Mouse (Mus musculus): ENCODE data around the gene Klhl35. TPM values are rescaled to one million over a fixed set of nuclear protein-coding genes. Genes with fewer than 3 reads are reported as not detected.

Klhl35 gene
- polyA plus RNA-seq, 1 experiment from 2014 or later: 0.09 TPM

DNA sequence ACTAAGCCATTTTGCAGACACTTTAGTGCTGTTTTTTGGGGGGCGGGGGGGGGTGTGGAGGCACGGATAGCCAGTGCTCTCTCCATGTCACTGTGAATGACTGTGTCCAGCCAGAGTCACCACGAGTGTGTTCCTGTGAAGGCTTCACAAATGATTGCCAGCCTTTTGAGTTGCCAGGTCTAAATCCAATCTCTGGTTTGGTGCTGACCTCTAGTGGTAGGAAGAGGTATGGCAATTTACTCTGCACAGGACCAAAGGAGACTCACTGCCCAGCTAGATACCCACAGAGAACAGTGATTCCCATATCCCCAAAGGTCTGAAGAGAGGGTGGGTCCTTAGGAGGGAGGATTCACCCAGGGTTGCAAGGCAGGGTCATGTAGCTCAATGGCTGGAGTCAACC lies 15.1 kb upstream of the Klhl35 start:
- no peaks in the 10 kb centered on the region; the same call in 1 of the 2 replicates for H3K27me3 ChIP-seq
- no peaks in the 10 kb centered on the region for H3K36me3 ChIP-seq (replicated peaks)
- no peaks in the 10 kb centered on the region for H3K4me1 ChIP-seq (replicated peaks)
- no peak overlapping the region for H3K9ac ChIP-seq
- no peak overlapping the region for H3K27ac ChIP-seq (replicated peaks)
- ATAC-seq (ENCODE audit: insufficient read depth): no peak
- H3K4me2 ChIP-seq: no peak overlapping the region
- H3K4me3 ChIP-seq (replicated peaks): no peak overlapping the region
- 3% methylated on average over 3 of the region's 3 CpGs for WGBS (ENCODE audit: insufficient replicate concordance)
- H3K9me3 ChIP-seq (replicated peaks): no peaks in the 10 kb centered on the region

DNA sequence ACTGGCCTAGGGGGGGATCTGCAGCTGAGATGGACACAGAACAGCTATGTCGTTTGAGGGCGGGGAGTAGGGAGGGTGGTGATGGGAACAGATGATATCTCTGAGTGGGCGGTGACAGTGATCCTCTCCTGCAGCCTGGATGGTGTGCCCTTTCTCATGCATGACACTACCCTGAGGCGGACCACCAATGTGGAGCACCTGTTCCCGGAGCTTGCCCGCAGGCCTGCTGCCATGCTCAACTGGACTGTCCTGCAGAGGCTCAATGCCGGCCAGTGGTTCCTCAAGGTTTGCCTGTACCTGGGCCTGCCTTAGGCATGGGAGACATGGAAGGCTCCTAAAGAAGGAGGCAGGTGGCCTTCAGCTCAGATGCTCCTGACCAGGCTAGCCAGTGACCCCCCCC lies 12.9 kb upstream of the Klhl35 start:
- Histone ChIP-seq H3K27me3 (no peaks in the 10 kb centered on the region), H3K9ac (no peak overlapping the region), H3K36me3 (replicated peaks) (no peaks in the 10 kb centered on the region), H3K9me3 (replicated peaks) (no peaks in the 10 kb centered on the region), H3K27ac (replicated peaks) (no peak overlapping the region), H3K4me2 (no peak overlapping the region), H3K4me1 (replicated peaks) (no peaks in the 10 kb centered on the region), H3K4me3 (replicated peaks) (no peak overlapping the region)
- no peak for ATAC-seq (ENCODE audit: insufficient read depth)
- 48% methylated on average over 7 of the region's 7 CpGs for WGBS (ENCODE audit: insufficient replicate concordance)

DNA sequence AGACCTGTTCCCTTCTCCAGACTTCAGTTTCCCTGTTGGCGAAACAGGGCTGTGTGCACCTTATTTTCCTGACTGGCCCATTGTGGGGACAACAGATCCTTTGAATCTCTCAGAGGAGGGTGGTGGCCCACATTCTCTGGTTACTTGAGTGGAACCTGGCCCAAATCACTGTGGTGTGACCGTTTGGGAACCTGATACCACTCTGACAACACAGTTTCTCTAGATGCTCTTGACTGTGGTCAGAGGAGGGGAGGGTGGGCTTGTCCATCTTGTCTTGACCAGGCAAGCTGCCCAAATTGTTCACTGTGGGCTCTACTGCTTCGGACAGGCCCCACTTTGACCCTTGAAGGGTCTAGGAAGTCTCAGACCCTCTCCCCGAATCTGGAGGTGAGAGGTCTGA lies 11.8 kb upstream of the Klhl35 start:
- 48% methylated on average over 4 of the region's 4 CpGs for WGBS (ENCODE audit: insufficient replicate concordance)
- no peak for ATAC-seq (ENCODE audit: insufficient read depth)

DNA sequence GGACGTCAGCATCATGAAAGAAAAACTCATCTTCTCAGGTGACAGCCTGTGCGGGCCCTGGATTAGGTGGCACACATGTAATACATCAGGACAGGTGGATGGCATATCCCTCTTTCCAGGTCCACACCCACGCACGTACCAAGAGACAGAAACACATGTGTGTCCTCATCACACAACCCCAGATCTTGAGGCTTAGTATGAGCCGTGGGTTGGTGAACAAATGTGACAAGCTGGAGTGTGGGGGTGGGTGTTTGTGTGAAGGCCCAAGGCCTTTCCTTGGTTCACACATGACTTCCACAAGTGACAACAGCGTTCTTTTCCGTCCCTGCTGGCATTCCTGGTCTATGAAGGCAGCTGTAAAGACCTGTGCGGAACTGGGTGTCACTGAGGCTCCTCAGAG lies 7.0 kb upstream of the Klhl35 start:
- H3K9ac ChIP-seq: no peak overlapping the region
- no peaks in the 10 kb centered on the region for H3K9me3 ChIP-seq (replicated peaks)
- no peak overlapping the region for H3K4me2 ChIP-seq
- no peaks in the 10 kb centered on the region for H3K36me3 ChIP-seq (replicated peaks)
- no peak overlapping the region for H3K27ac ChIP-seq (replicated peaks)
- WGBS (ENCODE audit: insufficient replicate concordance): 72% methylated on average over 8 of the region's 8 CpGs
- no peaks in the 10 kb centered on the region for H3K27me3 ChIP-seq
- ATAC-seq (ENCODE audit: insufficient read depth): no peak
- H3K4me1 ChIP-seq (replicated peaks): no peaks in the 10 kb centered on the region
- H3K4me3 ChIP-seq (replicated peaks): no peak overlapping the region

More for the DNA sequence above, 11.8 kb upstream of the Klhl35 start:
- Histone ChIP-seq H3K4me3 (replicated peaks) (no peak overlapping the region), H3K4me1 (replicated peaks) (no peaks in the 10 kb centered on the region), H3K9ac (no peak overlapping the region), H3K36me3 (replicated peaks) (no peaks in the 10 kb centered on the region), H3K4me2 (no peak overlapping the region), H3K9me3 (replicated peaks) (no peaks in the 10 kb centered on the region), H3K27me3 (no peaks in the 10 kb centered on the region), H3K27ac (replicated peaks) (no peak overlapping the region)

DNA sequence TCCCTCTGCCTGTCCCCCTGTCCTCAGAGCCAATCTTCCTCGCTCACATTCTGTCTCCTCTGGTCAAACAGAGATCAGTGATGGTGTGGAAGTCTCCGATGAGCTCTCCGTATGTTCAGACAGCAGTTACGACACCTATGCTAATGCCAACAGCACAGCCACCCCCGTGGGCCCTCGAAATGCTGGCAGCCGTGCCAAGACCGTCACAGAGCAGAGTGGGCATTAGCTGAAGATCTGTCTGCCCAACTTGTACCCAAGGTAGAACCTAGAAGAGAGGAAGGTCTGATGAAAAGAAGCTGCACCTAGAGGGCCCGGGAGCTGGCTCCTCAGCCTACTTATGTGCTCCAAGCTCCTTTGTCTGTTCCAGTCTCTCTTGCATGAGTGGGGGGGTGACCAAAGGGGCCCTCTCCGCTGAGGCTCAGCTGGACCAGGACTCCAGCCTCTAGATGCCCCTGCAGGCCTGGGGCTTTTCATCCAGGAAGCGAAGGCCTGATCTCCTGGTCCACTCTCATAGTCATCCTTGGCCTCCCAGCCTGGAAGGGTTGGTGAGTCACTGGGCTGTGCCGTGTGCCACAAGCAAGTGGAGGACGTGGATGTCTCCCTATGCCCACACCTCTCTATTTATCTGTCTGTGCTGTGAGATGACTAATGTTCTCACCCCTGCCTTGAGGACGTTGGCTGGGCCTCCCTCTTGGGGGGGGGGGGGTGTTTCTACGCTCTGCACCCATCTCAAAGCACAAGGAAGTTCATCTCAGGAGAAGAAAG lies 5.7 kb upstream of the Klhl35 start:
- H3K4me3 ChIP-seq (replicated peaks): no peak overlapping the region
- no peaks in the 10 kb centered on the region for H3K9me3 ChIP-seq (replicated peaks)
- H3K27ac ChIP-seq (replicated peaks): no peak overlapping the region
- H3K4me2 ChIP-seq: no peak overlapping the region
- no peak for ATAC-seq (ENCODE audit: insufficient read depth)
- H3K9ac ChIP-seq: no peak overlapping the region
- WGBS (ENCODE audit: insufficient replicate concordance): 69% methylated on average over 15 of the region's 15 CpGs
- no peaks in the 10 kb centered on the region for H3K4me1 ChIP-seq (replicated peaks)
- H3K27me3 ChIP-seq: no peaks in the 10 kb centered on the region
- H3K36me3 ChIP-seq (replicated peaks): no peaks in the 10 kb centered on the region

DNA sequence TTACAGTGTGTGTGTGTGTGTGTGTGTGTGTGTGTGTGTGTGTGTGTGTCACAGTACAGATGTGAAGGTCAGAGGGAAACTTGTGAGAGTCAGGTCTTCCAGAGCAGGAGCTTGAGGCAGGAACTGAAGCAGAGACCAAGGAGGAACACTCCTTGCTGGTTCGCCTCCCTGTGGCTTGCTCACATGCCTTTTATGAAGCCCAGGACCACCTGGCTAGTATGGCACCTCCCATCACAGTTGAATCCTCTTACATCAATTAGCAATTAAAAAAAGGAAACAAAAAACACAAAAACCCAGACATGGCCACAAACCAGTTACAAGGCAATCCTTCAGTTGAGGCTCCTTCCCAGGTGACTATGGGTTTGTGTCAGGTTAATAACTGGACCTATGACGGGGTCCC lies 2.7 kb upstream of the Klhl35 start:
- WGBS (ENCODE audit: insufficient replicate concordance): 60% methylated on average over 2 of the region's 2 CpGs
- H3K4me3 ChIP-seq (replicated peaks): no peak overlapping the region

DNA sequence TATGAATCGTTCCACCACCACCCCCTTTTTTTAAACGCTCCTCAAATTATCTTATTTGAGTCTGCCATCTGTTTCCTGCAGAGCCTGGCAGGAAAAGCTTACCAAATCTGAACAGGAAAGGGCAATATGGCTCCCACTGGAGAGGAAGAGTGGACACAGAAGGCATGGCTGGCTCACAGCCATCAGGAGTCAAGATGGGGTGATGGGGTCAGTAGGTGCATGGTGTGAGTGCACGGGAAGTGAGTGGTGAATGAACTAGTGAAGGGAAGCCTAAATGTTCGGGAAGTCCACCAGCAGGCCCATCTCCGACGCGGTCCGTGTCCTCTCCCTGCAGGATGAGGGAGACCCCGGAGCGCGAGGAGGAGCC lies 2.1 kb downstream of the Klhl35 start:
- peaks cover 1% of the 10 kb centered on the region for H3K36me3 ChIP-seq (replicated peaks)
- peaks cover 35% of the 10 kb centered on the region for H3K4me1 ChIP-seq (replicated peaks)
- peak overlapping the region; percentile 80 for H3K4me2 ChIP-seq
- H3K27me3 ChIP-seq: peaks cover 57% of the 10 kb centered on the region
- 2% methylated on average over 9 of the region's 11 CpGs for WGBS (ENCODE audit: insufficient replicate concordance)
- ATAC-seq (ENCODE audit: insufficient read depth): peak; percentile 24; the same call in 1 of the 2 replicates
- H3K27ac ChIP-seq (replicated peaks): peak overlapping the region; percentile 72
- 0 out of 2 replicates have a peak overlapping the region, but pooled peaks have one; percentile 25 for H3K9ac ChIP-seq
- H3K4me3 ChIP-seq (replicated peaks): peak overlapping the region; percentile 57
- H3K9me3 ChIP-seq (replicated peaks): no peaks in the 10 kb centered on the region

More for the DNA sequence above, 2.7 kb upstream of the Klhl35 start:
- H3K9me3 ChIP-seq (replicated peaks): no peaks in the 10 kb centered on the region
- H3K4me1 ChIP-seq (replicated peaks): peaks cover 10% of the 10 kb centered on the region
- no peaks in the 10 kb centered on the region for H3K36me3 ChIP-seq (replicated peaks)
- no peak overlapping the region for H3K4me2 ChIP-seq
- H3K27me3 ChIP-seq: peaks cover 25% of the 10 kb centered on the region
- H3K9ac ChIP-seq: no peak overlapping the region
- ATAC-seq (ENCODE audit: insufficient read depth): no peak
- no peak overlapping the region for H3K27ac ChIP-seq (replicated peaks)

DNA sequence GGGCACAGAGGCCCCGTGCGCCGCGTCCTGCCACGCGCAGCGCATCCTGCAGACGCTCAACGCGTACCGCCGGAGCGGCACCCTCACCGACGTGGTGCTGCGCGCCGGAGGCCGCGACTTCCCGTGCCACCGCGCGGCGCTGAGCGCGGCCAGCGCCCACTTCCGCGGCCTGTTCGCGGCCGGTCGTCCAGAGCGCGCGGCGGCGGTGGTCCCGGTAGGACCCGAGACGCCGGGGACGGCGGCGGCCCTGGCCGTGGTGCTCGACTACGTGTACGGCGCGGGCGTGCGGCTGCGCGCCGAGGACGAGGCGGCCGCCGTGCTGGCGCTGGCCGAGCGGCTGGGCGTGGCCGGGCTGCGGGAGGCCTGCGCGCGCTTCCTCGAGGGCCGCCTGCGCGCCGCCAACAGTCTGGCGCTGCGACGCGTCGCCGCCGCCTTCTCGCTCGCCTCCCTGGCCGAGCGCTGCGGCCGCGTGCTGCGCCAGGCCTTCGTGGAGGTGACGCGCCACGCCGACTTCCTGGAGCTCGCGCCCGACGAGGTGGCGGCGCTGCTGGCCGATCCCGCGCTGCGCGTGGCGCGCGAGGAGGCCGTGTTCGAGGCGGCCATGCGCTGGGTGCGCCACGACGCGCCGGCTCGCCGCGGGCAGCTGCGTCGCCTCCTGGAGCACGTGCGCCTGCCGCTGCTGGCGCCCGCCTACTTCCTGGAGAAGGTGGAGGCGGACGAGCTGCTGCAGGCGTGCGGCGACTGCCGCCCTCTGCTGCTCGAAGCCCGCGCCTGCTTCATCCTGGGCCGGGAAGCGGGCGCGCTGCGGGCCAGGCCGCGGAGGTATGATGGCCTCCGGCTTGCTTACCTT lies 2.7 kb downstream of the Klhl35 start:
- H3K9ac ChIP-seq: peak overlapping the region; percentile 25; the same call in 1 of the 2 replicates
- peak; percentile 60 for ATAC-seq (ENCODE audit: insufficient read depth)
- H3K27me3 ChIP-seq: peaks cover 57% of the 10 kb centered on the region

DNA sequence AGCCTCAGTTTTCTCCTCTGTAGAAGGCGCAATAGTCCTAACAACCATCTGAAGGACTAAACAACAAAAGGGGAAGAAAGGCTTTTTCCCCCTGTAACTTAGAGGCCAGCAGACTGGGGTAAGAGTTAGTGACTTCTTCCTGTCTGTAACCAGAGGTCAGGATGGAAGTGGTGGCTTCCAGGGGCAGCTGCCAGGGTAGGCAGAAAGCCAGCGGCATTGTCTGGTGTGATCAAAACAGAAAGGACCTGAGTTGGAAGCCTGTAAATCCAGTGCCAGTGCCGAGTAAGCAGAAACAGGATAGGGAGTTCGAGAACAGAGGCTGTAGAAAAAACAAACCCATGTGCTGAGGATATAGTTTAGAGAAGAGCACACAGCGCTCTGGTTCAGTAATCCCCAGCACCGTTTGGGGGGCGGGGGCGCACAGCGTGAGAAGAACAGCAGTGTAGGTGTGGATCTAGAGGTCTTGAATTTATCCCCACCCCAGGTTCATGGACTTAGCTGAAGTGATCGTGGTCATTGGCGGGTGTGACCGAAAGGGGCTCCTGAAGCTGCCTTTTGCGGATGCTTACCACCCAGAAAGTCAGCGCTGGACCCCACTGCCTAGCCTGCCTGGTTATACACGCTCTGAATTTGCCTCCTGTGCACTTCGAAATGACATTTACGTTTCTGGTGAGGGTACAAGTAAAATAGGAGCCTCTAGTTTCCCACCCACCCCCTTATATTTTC lies 4.0 kb downstream of the Klhl35 start:
- ATAC-seq (ENCODE audit: insufficient read depth): no peak
- Histone ChIP-seq H3K9ac (no peak overlapping the region), H3K4me3 (replicated peaks) (no peak overlapping the region), H3K4me2 (no peak overlapping the region), H3K27ac (replicated peaks) (peak overlapping the region; percentile 72; the same call in 1 of the 2 replicates), H3K27me3 (peaks cover 57% of the 10 kb centered on the region), H3K9me3 (replicated peaks) (no peaks in the 10 kb centered on the region), H3K36me3 (replicated peaks) (peaks cover 14% of the 10 kb centered on the region), H3K4me1 (replicated peaks) (peaks cover 48% of the 10 kb centered on the region)
- WGBS (ENCODE audit: insufficient replicate concordance): 54% methylated on average over 17 of the region's 17 CpGs

More for the DNA sequence above, 2.7 kb downstream of the Klhl35 start:
- peak overlapping the region; percentile 57 for H3K4me3 ChIP-seq (replicated peaks)
- H3K4me1 ChIP-seq (replicated peaks): peaks cover 35% of the 10 kb centered on the region
- no peaks in the 10 kb centered on the region for H3K9me3 ChIP-seq (replicated peaks)
- H3K4me2 ChIP-seq: peak overlapping the region; percentile 80
- H3K36me3 ChIP-seq (replicated peaks): peaks cover 7% of the 10 kb centered on the region
- peak overlapping the region; percentile 72 for H3K27ac ChIP-seq (replicated peaks)
- WGBS (ENCODE audit: insufficient replicate concordance): 1% methylated on average over 136 of the region's 145 CpGs

DNA sequence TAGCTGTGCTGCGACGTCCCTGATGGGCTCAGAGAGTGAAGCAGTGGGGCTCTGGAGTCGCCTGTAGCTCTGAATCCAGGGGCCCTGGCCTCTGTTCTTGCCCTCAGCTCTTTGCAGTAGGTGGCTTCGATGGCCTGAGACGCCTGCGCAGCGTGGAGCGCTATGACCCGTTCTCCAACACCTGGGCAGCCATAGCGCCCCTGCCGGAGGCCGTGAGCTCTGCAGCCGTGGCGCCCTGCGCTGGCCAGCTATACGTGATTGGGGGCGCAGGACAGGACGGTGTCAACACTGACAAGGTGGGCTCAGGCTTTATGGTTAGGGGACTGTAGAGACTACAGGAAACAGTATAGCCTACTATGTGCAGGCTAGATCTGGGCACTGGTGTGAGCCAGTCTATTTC lies 5.8 kb downstream of the Klhl35 start:
- H3K27ac ChIP-seq (replicated peaks): no peak overlapping the region
- H3K36me3 ChIP-seq (replicated peaks): peaks cover 27% of the 10 kb centered on the region
- ATAC-seq (ENCODE audit: insufficient read depth): no peak
- H3K27me3 ChIP-seq: peaks cover 47% of the 10 kb centered on the region
- H3K9me3 ChIP-seq (replicated peaks): no peaks in the 10 kb centered on the region
- H3K9ac ChIP-seq: no peak overlapping the region
- H3K4me1 ChIP-seq (replicated peaks): peaks cover 65% of the 10 kb centered on the region
- H3K4me3 ChIP-seq (replicated peaks): no peak overlapping the region
- H3K4me2 ChIP-seq: no peak overlapping the region
- WGBS (ENCODE audit: insufficient replicate concordance): 68% methylated on average over 18 of the region's 18 CpGs
